Mouse (Mus musculus) G1E (cell line): ENCODE measurements at regions not wholly inside any gene's neighbourhood (a gene's known extent, or its start where the extent isn't known, plus 50 kb on each side); places are given as distances from the start of the nearest gene placed in this dataset.

Experiments used
- CTCF ChIP-seq: IDR thresholded peaks from 2 replicates; pipeline ENCODE4 v1.5.1; 2012; ENCODE audit warnings: low read depth, low read length, inconsistent platforms, mixed read lengths
- GATA1 ChIP-seq: IDR thresholded peaks from 2 replicates; pipeline ENCODE4 v1.6.1; 2012; ENCODE audit warnings: borderline replicate concordance, low read length, inconsistent platforms, mixed read lengths
- TAL1 ChIP-seq: conservative IDR thresholded peaks from 2 replicates; pipeline ENCODE4 v1.6.1; 2012; ENCODE audit warnings: low read depth, low read length, inconsistent platforms, mixed read lengths

DNA sequence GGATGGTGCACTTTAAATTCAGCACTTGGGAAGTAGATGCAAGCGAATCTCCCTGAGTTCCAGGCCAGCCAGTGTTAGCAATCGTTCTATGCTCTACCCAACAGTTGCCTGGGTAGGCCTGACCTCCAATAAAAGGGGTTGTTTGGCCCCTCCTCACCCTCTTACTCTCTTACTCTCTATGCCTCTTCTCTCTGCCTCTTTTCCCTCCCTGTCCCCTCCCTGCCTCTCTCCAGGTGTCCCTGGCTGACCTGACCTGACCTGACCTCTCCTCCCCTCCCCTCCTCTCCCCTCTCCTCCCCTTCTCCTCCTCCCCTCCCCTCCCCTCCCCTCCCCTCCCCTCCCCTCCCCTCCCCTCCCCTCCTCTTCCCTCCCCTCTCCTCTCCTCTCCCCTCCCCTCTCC, 63.0 kb upstream of the Chd2 start:
- TF ChIP-seq CTCF (no peak), GATA1 (no peak), TAL1 (no peak)
